Mouse (Mus musculus): ENCODE measurements around the gene Olfr652. TPM values are rescaled to one million over a fixed set of nuclear protein-coding genes. Genes with fewer than 3 reads are reported as not detected.

Olfr652 gene
- polyA plus RNA-seq, 1 experiment from 2014 or later = not detected

DNA sequence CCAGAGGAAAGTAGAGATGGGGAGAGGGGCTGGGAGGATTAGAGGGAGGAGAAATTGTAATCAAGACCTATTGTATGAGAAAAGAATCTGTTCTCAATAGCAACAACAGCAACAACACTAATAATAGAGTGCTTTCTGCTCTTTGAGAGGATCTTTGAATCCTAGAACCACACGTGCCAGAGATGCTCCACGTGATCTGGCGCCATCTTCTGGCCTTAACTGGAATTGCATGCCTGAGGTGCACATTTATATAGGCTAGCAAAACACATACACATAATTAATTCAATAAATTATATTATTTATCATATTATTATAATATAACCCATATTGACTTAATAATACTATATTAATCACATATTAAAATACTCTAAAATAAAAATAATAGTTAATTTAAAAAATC, 42.5 kb downstream of the Olfr652 start:
- H3K36me3 ChIP-seq (ENCODE audit: control insufficient read depth, insufficient read depth, low read length) = no peaks in the 10 kb centered on the region
- no peaks in the 10 kb centered on the region for H3K27me3 ChIP-seq (ENCODE audit: control insufficient read depth, insufficient read depth, low read length)
- no peak overlapping the region for H3K4me2 ChIP-seq
- WGBS (ENCODE audit: insufficient replicate concordance) = 2% methylated on average over 3 of the region's 3 CpGs
- no peak overlapping the region for H3K9ac ChIP-seq (ENCODE audit: low read depth, low read length)
- H3K9me3 ChIP-seq (replicated peaks; ENCODE audit: control insufficient read depth, low read length) = 0 out of 2 replicates have a peak, but pooled peaks cover 2% of the 10 kb centered on the region
- no peak overlapping the region for H3K4me3 ChIP-seq (ENCODE audit: low read depth, low read length)
- no peak for ATAC-seq (replicated peaks; ENCODE audit: insufficient number of reproducible peaks, low FRiP score, low TSS enrichment)
- no peaks in the 10 kb centered on the region for H3K4me1 ChIP-seq (ENCODE audit: control insufficient read depth, insufficient read depth, low read length)
- H3K27ac ChIP-seq (ENCODE audit: low read depth, low read length) = no peak overlapping the region

DNA sequence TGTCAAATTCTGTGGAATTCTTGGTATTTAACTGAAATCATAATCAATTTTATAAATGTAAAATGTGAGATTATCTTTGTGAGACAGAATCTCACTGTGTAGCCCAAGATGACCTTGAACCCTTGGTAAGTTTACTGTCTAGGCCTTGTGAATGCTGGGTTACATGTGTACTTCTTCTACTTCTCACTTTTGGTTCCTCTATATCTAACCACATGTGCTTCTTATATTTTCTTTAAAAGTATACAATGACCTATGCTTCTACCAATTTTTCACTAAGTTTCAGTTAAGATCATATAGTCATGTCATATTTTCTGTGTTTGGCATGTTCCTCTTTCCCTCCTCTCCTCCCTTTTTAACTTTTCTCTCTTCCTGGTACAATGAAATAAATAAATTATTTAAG, 44.0 kb downstream of the Olfr652 start:
- Histone ChIP-seq H3K27me3 (ENCODE audit: control insufficient read depth, insufficient read depth, low read length) (no peaks in the 10 kb centered on the region), H3K4me1 (ENCODE audit: control insufficient read depth, insufficient read depth, low read length) (no peaks in the 10 kb centered on the region), H3K9me3 (replicated peaks; ENCODE audit: control insufficient read depth, low read length) (0 out of 2 replicates have a peak, but pooled peaks cover 2% of the 10 kb centered on the region), H3K27ac (ENCODE audit: low read depth, low read length) (no peak overlapping the region), H3K36me3 (ENCODE audit: control insufficient read depth, insufficient read depth, low read length) (no peaks in the 10 kb centered on the region), H3K9ac (ENCODE audit: low read depth, low read length) (no peak overlapping the region), H3K4me2 (no peak overlapping the region), H3K4me3 (ENCODE audit: low read depth, low read length) (no peak overlapping the region)
- no peak for ATAC-seq (replicated peaks; ENCODE audit: insufficient number of reproducible peaks, low FRiP score, low TSS enrichment)

DNA sequence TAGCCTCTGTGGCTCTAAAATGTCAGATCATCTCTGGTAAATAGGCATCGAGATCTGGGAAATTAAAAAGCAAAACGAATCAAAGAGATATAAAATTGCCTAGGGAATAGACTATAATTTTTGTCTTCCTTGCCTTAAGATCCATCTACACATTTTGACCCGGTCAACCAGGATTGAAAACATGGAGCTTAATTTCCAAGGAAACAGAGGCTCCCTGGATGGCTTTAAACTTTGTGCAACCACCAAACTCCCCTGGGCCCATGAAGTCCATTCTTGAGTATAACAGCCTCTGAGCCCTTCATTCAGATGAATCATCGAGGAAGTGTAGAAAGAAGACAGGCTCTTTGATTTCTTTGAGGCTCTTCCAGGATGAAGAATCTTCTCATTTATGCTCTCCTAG, 53.0 kb downstream of the Olfr652 start, which contains the start of gene Olfr656:
TSS of gene Olfr656 (plus strand) at position 301 of the 400 bp plus-strand sequence.
- H3K36me3 ChIP-seq (ENCODE audit: control insufficient read depth, insufficient read depth, low read length) = no peaks in the 10 kb centered on the region
- H3K9ac ChIP-seq (ENCODE audit: low read depth, low read length) = no peak within 1 kb of the TSS
- H3K9me3 ChIP-seq (replicated peaks; ENCODE audit: control insufficient read depth, low read length) = no peaks in the 10 kb centered on the region
- no peak within 1 kb of the TSS for H3K4me2 ChIP-seq
- H3K27me3 ChIP-seq (ENCODE audit: control insufficient read depth, insufficient read depth, low read length) = no peaks in the 10 kb centered on the region
- ATAC-seq (replicated peaks; ENCODE audit: insufficient number of reproducible peaks, low FRiP score, low TSS enrichment) = no peak
- no peak within 1 kb of the TSS for H3K27ac ChIP-seq (ENCODE audit: low read depth, low read length)
- H3K4me1 ChIP-seq (ENCODE audit: control insufficient read depth, insufficient read depth, low read length) = no peaks in the 10 kb centered on the region
- 75% methylated on average over 4 of the region's 4 CpGs for WGBS (ENCODE audit: insufficient replicate concordance)
- no peak within 1 kb of the TSS for H3K4me3 ChIP-seq (ENCODE audit: low read depth, low read length)

Other genes with a start within 250 kb of the Olfr652 start
- gene Trim12a, start 245.4 kb upstream of the Olfr652 start, polyA plus RNA-seq (2014; fragmentation: Nextera tagmentation; extraction: Ambion mirVana) = 9.3 and 10.6 TPM in 2 replicates
- gene Trim34b, start 231.4 kb upstream of the Olfr652 start, polyA plus RNA-seq (2014; fragmentation: Nextera tagmentation; extraction: Ambion mirVana) = 0.20 TPM in 1 of 2 replicates, not detected in the other
- gene Trim12c, start 207.5 kb upstream of the Olfr652 start, polyA plus RNA-seq (2014; fragmentation: Nextera tagmentation; extraction: Ambion mirVana) = 1.6 and 2.8 TPM in 2 replicates
- gene Trim30b, start 191.0 kb upstream of the Olfr652 start, polyA plus RNA-seq (2014; fragmentation: Nextera tagmentation; extraction: Ambion mirVana) = 0.16 TPM in 1 of 2 replicates, not detected in the other
- gene Trim30c, start 160.1 kb upstream of the Olfr652 start, polyA plus RNA-seq (2014; fragmentation: Nextera tagmentation; extraction: Ambion mirVana) = not detected in 2 replicates
- 0.45 and 0.80 TPM in 2 replicates for gene Trim30a, start 95.7 kb upstream of the Olfr652 start, polyA plus RNA-seq (2014; fragmentation: Nextera tagmentation; extraction: Ambion mirVana)
- gene Trim30d, start 53.1 kb upstream of the Olfr652 start, polyA plus RNA-seq (2014; fragmentation: Nextera tagmentation; extraction: Ambion mirVana) = 0.07 TPM in 1 of 2 replicates, not detected in the other
- not detected in 2 replicates for gene Olfr651, start 10.8 kb upstream of the Olfr652 start, polyA plus RNA-seq (2014; fragmentation: Nextera tagmentation; extraction: Ambion mirVana)
- not detected in 2 replicates for gene Olfr653, start 16.4 kb downstream of the Olfr652 start, polyA plus RNA-seq (2014; fragmentation: Nextera tagmentation; extraction: Ambion mirVana)
- gene Olfr654, start 26.1 kb downstream of the Olfr652 start, polyA plus RNA-seq (2014; fragmentation: Nextera tagmentation; extraction: Ambion mirVana) = not detected in 2 replicates
- gene Olfr655, start 40.9 kb downstream of the Olfr652 start, polyA plus RNA-seq (2014; fragmentation: Nextera tagmentation; extraction: Ambion mirVana) = not detected in 2 replicates
- gene Olfr656, start 53.1 kb downstream of the Olfr652 start, polyA plus RNA-seq (2014; fragmentation: Nextera tagmentation; extraction: Ambion mirVana) = not detected in 2 replicates
- gene Olfr657, start 63.9 kb downstream of the Olfr652 start, polyA plus RNA-seq (2014; fragmentation: Nextera tagmentation; extraction: Ambion mirVana) = not detected in 2 replicates
- gene Olfr658, start 86.4 kb downstream of the Olfr652 start, polyA plus RNA-seq (2014; fragmentation: Nextera tagmentation; extraction: Ambion mirVana) = 0.09 TPM in 1 of 2 replicates, not detected in the other
- not detected in 2 replicates for gene Olfr659, start 105.9 kb downstream of the Olfr652 start, polyA plus RNA-seq (2014; fragmentation: Nextera tagmentation; extraction: Ambion mirVana)
- not detected in 2 replicates for gene Olfr661, start 125.6 kb downstream of the Olfr652 start, polyA plus RNA-seq (2014; fragmentation: Nextera tagmentation; extraction: Ambion mirVana)
- gene Usp17le, start 216.6 kb downstream of the Olfr652 start, polyA plus RNA-seq (2014; fragmentation: Nextera tagmentation; extraction: Ambion mirVana) = not detected in 2 replicates

Measured in heart, embryonic 11.5 days (tissue).